Mouse (Mus musculus): ENCODE measurements around the gene Timm13.

Timm13 gene

GRCm38 (mm10) chr10:80932700-80933420 is 32.1 kb upstream of the Timm13 start:
- no peak for DNase-seq (ENCODE audit: low spot score in 2 of 2)

GRCm38 (mm10) chr10:80932206-80932605 is 31.4 kb upstream of the Timm13 start:
- no peak for DNase-seq (ENCODE audit: low spot score in 2 of 2)

- no peak for DNase-seq (ENCODE audit: low spot score in 2 of 2)
Observed at GRCm38 (mm10) chr10:80931695-80932094, 30.9 kb upstream of the Timm13 start.

- DNase-seq (ENCODE audit: low spot score in 2 of 2), result no peak
Observed at GRCm38 (mm10) chr10:80931153-80931671, 30.4 kb upstream of the Timm13 start.

- peak in 1 of 2 experiments; percentile 59 for DNase-seq (ENCODE audit: low spot score in 2 of 2)
Observed at GRCm38 (mm10) chr10:80930361-80931152, 29.8 kb upstream of the Timm13 start.

- DNase-seq (ENCODE audit: low spot score in 2 of 2), result peak; percentile 95 to 99
Observed at GRCm38 (mm10) chr10:80929299-80930226, 28.8 kb upstream of the Timm13 start, which contains the start of gene Gadd45b. Gene Gadd45b, plus strand, starts transcription at chr10:80930073.

GRCm38 (mm10) chr10:80928586-80929298 is 28.0 kb upstream of the Timm13 start:
- peak; percentile 77 to 93 for DNase-seq (ENCODE audit: low spot score in 2 of 2)

- DNase-seq (ENCODE audit: low spot score in 2 of 2), result no peak
Observed at GRCm38 (mm10) chr10:80925472-80925871, 24.7 kb upstream of the Timm13 start.

- DNase-seq (ENCODE audit: low spot score in 2 of 2), result no peak
Observed at GRCm38 (mm10) chr10:80921923-80922322, 21.2 kb upstream of the Timm13 start.

GRCm38 (mm10) chr10:80917779-80918434 is 17.1 kb upstream of the Timm13 start, which contains the start of gene Lmnb2:
Gene Lmnb2, minus strand, starts transcription at chr10:80918245.
- peak; percentile 70 to 85 for DNase-seq (ENCODE audit: low spot score in 2 of 2)

- DNase-seq (ENCODE audit: low spot score in 2 of 2), result no peak
Observed at GRCm38 (mm10) chr10:80917336-80917778, 16.6 kb upstream of the Timm13 start.

GRCm38 (mm10) chr10:80915736-80916135 is 15.0 kb upstream of the Timm13 start:
- no peak for DNase-seq (ENCODE audit: low spot score in 2 of 2)

- no peak for DNase-seq (ENCODE audit: low spot score in 2 of 2)
Observed at GRCm38 (mm10) chr10:80915260-80915659, 14.5 kb upstream of the Timm13 start.

- DNase-seq (ENCODE audit: low spot score in 2 of 2), result no peak
Observed at GRCm38 (mm10) chr10:80914253-80914656, 13.5 kb upstream of the Timm13 start.

GRCm38 (mm10) chr10:80913364-80914011 is 12.7 kb upstream of the Timm13 start:
- no peak for DNase-seq (ENCODE audit: low spot score in 2 of 2)

- DNase-seq (ENCODE audit: low spot score in 2 of 2), result no peak
Observed at GRCm38 (mm10) chr10:80911891-80912290, 11.1 kb upstream of the Timm13 start.

- DNase-seq (ENCODE audit: low spot score in 2 of 2), result no peak
Observed at GRCm38 (mm10) chr10:80911354-80911753, 10.6 kb upstream of the Timm13 start.

- DNase-seq (ENCODE audit: low spot score in 2 of 2), result no peak
Observed at GRCm38 (mm10) chr10:80909375-80910162, 8.8 kb upstream of the Timm13 start.

- no peak for DNase-seq (ENCODE audit: low spot score in 2 of 2)
Observed at GRCm38 (mm10) chr10:80904709-80905108, 3.9 kb upstream of the Timm13 start.

Data from left cerebral cortex, adult 9 months (tissue).